Mouse (Mus musculus) kidney, postnatal 10 days (tissue): ENCODE data around the gene Zbtb2.
A peak's percentile ranks its signal among the peaks of the same experiment; 100 is the strongest.
"Not testable (repeated sequence)": the region's sequence is repeated elsewhere in the genome, so short reads cannot be mapped to it uniquely, and the experiment has no call there.

ENCODE experiments used
- DNase-seq: peaks from one replicate; pipeline ENCODE4 v3.0.0; 2021; ENCODE audit warnings: mixed read lengths

The Zbtb2 gene

DNA sequence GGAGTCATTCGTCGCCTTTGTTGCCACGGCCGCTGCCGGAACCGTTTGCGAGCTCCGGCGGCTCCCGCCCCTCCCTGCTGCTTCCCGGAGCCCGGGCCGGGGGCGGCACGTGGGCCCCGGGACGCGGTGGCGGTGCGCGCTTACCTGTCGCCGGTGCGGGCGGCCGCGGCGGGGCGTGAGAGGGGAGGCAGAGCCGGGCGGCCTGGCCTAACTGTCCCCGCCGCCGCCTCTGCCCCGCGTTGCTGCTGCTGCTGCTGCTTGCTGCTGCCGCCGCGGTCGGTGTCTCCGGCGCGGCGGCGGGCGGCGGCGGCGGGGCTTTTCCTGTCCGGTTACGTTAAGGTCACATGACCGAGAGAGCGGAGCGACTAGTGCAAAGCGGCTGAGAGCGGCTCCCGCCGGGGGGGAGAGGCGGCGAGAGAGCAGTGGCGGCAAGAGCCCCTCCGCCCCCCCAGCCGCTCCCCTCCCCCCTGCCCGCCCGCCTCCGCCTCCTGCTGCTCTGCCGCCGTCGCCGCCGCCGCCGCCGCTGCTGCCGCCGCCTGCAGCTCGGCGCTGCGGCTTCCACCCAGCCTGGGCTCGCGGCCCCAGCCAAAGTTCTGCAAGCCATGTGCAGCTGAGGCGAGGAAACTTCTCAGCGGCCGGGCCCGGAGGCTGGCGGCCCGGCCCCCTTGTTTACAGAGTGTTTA is at the start of gene Zbtb2:
Zbtb2 (minus strand) TSS at position 408 of the 683 bp plus-strand sequence.
- peak; percentile 82 for DNase-seq

DNA sequence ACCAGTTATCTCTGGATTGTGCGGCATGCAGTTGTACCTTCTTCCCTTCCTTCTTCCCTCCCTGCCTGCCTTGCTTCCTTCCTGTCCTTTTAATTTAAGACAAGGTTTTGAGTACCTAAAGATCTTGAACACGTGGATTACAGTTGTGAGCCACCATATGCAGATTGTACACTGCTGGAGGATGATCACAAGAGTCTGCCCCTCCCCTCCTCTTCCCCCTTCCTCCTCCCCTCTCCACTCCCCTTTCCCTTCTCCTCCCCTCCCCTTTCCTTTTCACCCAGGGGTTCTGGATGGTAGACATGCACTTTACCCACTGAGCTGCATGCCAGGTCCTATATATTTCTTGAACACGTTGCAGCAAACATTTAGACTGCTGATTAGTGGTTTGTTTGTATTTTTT is 47.5 kb upstream of the Zbtb2 start:
- no peak for DNase-seq

DNA sequence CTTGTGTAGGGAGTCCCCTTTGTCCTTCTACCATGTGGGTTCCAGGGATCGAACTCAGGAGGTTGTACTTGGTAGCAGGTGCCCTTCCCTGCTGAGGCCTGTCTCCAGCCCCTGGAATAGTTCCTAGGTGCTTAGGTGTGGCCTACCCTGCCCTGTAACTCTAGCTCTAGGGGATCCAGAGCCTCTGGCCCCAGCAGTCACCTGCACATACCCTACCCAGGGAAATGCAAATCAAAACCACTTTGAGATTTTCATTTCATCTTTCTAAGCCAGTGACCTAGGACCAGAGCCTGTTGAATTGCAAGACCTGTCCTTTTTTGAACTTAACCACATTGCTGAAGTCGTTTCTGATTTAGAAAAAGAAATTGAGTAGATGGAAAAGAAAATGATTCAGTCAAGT is 46.0 kb upstream of the Zbtb2 start:
- DNase-seq: not testable (repeated sequence)

DNA sequence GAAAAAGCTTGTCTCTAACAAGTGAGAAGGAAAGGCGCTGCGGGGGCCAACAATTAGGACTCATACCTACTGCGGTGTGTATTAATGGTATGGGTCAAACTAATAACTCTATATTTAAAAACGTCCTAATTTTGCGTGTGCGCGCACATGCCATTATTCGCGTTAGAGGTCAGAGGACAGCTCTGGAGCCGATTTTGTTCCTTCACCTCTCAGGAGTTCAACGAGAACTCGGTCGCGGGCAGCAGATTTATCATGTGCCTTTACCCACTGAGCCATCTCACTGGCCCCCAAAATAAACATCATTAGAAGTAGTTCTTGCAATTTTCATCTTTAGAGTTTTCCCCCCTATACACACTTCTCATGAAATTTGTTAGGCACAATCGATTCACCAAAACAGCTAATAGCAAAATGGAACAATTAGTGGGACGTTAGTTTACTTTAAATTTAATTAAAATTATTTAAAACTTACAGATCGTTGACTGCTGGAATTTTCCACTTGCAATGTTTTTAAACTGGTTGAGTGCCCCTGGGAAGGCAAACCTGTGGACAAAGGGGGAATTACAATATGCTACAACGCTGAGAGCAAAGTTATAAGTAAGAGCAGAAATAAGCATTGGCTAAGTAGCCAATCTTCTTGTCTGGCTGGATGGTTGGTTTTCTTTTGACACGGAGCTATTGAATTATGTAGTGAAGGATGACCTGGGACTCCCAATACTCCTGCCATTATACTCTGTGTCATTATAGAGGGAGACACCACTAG is 45.3 kb upstream of the Zbtb2 start:
- peak; percentile 28 for DNase-seq

DNA sequence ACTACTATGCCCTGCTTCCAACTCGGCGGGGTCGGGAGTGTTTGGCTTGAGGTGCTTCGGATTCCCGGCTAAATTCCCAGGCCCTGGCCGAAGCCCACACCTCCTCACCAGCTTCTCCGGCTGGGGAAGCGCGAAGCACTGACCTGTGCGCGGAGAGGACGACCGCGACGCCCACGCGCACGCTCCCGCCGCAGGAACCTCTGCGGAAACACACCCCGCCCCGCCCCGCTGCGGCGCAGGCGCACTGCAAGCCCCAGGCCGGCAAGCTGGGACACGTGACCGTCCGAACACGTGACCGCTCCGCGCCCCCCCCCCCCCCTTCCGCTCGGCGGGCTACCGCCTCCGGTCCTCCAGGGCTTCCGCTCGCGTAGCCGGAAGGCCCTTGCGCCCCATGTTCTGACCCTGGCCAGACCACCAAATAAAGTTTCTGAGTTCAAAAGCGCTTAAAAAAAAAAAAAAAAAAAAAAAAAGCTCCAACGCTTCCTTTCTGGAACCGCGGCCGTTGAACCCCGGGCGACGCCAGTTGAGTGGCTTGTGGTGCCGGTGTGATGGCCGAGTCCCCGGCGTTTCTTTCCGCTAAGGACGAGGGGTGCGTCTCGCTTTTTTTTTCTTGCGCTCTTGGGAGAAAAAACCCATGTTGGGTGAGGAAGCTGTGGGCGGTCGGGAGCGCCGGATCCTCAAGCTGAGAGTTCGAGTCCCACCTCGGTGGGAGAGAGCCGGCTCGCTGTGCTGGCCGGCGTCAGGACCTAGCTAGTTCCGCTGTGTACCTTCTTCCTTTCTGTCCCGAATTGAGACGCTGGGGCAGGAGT is 44.4 kb upstream of the Zbtb2 start, which contains the start of the genes Rmnd1 and Armt1:
Rmnd1 (minus strand) TSS at position 266 of the 809 bp plus-strand sequence.
Armt1 (plus strand) TSS at position 345 of the 809 bp plus-strand sequence.
- DNase-seq: peak; percentile 97

DNA sequence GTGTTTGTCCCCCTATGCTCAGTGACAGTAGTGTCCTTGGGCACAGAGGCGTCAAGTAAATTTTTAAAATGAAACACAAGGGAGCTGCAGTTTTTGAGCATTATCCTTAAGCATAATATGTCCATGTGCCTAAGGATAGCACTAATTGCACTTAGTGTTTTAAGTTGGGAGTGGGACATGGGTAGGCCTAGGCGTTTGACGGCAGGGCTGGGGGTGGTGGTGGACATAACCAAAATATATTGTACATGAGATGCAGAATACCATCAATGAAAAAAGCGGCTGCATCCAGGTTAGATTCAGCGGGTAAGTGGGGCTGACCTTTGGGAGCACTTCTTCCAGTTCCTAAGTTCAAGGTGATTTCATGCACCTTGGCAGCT is 43.8 kb upstream of the Zbtb2 start:
- DNase-seq: no peak

DNA sequence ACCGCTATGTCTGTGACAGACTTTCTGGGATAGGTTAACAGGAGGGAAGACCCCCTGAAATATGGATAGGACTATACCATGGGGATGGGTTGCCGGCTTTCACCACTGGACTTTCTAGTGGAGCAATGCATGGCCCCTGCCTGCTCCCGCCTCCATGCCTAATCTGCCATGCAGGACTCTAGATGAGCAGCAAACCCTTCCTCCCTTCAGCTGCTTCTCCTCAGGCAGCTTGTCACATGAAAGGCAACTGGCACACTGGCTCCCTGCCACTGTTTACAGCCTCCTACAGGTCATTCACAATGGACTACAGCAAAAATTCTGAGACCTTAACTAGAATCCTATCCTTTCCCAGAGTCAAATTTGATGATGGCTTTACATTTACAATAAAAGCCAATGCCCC is 42.9 kb upstream of the Zbtb2 start:
- DNase-seq: peak; percentile 58

DNA sequence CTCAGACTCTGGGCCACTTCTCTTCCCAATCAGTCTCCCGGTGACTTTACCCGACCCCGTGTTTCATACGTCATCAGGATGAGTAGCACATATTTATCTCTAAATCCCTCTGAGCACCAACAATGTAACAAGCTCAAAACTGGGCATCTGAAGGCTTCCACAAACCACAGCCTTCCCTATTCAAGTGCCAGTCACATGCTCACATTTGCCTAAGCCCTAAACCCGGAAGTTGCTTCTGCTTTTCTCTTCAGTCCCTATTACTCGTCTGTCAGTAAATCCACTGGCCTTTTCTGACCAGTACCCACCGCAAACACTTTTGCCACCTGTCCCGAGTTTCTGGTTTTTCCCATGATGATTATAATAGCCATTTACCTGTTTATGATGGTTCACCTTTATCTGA is 42.5 kb upstream of the Zbtb2 start:
- no peak for DNase-seq

DNA sequence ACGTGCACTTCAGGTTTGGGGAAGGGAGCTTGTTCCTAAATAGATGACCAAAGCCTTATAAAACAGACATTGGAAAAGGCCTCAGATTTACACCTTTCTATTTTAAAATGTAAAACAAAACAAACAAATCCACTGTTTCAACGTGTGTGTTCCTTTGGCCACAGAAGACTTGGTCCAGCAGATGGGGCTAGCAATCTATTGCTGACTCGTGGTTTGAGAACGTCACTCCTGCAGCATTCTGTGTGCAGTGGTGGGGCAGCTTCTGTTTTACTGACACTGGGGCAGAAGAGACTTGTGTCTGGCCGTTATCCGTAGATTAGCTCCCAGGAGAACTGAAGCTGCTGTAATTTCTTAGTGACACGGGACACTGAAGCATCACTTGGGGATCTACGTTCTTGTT is 37.3 kb upstream of the Zbtb2 start:
- peak; percentile 66 for DNase-seq

DNA sequence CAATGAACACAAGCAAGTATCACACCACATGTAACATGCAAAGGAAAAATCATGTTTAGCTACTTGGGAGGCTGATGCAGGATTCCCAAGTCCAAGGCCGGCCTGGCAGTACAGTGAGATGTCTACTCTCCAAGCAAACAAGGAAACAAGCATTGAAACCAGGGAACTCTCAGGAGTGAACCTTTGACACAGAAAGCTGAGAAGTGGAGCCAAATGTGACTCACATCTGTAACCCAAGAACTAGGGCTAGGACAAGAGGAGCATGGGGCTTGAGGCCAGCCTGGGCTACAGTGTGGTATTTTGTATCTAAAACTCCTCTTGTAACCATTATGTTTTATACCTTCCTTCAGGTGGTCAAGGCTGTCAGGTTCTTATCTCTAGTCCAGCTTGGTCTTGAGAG is 19.3 kb upstream of the Zbtb2 start:
- DNase-seq: no peak

DNA sequence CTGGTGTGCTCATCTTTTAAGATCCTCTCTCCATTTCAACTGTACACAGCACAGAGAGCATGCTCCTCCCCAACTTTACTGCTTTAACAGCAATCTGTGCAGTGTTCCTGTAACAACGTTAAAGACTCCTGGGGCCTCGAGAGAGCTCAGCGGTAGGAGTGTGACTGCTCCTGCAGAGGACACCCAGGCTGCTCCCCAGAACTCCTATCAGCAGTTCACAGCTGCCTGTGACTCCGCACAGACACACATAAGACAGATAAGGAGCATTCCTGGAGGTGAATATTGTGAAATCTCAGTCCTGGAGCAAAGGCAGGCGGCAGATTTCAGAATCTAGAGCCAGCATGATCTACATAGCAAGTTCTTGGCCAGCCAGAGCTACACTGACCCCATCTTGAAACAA is 17.6 kb upstream of the Zbtb2 start:
- DNase-seq: no peak

DNA sequence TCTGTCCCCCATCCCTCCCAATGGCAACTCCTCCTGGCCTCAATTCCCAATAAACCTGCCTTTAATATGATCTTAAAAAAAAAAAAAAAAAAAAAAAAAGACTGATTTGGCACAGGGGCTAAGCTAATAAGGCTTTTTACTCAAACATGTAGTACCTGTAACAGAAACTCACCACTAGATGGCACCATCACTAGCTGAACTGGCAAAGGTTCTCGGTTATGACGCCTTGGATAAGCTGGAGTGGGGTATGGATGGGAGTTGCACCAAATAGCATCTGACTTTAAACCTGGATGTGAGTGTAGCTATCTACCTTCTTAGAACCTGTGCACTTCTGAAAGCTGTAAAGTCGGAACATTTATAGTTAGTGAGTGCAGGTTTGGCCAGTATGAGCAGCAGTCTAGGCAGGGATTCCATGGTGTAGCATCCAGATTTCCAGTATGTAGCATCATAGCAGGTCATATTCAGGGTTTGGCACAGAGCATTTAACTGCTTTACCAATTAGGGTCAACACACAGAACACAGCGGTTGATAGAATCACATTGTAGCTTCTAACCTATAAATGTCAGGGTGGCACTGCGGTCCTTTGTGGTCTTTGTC is 17.1 kb upstream of the Zbtb2 start:
- peak; percentile 54 for DNase-seq

DNA sequence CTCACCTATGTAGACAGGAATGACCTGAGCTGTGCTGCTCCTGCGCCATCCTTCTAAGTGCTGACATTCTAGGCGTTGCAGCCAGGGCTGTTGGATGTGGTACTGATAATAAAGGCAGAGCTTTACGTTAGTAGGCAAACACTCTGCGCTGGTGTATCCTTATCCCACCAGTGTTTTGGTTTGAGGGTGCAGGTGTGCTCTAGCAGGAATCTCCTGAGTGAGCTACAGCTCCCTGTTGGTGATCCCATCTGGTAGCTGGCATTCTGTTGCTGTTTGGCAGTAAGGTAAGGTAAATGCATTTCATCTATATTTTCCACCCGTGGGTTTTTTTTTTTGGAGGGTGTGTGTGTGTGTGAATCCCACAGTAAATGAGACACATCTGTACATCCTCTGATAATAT is 10.2 kb upstream of the Zbtb2 start:
- no peak for DNase-seq

DNA sequence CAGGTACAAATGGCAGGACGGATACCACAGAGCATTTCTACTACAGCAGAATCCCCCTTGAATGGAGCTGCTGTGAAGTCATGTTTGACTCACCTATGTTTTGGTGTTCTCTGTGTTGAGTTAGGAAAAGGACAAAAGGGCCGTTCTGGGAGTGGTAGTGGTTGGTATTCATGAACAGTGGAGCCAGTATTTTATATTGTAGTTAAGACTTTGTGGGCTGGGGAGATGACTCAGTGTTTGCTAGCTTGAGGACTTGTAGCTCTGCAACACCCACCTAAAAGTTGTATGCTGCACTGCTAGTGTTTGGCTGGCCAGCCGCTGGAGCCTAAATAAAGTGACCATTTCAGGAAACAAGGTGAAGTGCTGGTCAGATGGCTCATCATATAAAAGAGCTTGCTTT is 7.4 kb upstream of the Zbtb2 start:
- DNase-seq: no peak

DNA sequence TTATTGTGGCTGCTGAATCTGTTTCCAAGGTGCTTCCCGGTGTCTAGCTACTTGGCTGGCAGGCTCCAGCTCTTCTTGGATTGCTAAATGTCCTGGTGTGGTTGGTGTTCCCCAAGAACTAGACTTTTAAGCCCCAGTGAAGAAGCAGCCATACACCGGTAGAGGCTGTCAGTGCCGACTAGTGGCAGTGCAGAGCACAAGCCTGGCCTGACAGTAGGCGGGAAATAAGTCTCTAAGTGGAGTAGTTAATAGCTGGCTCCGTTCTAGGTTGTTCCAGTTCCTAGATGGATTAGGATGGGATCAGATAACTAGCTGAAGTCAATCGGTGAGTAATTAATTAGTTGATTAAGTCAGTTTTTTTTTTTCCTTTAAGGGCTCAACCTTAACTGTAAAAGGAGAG is 3.9 kb upstream of the Zbtb2 start:
- peak; percentile 54 for DNase-seq

DNA sequence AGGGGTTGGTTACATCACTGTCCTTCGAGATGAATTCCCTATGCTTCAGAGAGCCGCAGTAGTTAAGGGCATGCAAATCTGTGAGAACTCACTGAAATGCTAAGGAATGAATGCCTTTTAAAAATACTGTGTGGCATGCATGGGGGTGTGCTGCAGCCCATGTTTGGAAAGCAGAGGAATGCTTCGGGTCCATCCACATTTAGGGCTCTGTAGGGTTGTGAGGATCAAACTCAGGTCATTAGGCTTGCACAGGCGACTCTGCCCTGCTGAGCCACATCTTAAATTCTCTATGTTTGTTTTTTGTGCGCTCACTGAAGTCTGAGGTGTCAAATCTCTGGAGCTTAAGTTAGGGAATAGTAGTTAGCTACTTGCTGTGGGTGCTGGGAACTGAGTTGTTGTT is 3.2 kb upstream of the Zbtb2 start:
- no peak for DNase-seq

DNA sequence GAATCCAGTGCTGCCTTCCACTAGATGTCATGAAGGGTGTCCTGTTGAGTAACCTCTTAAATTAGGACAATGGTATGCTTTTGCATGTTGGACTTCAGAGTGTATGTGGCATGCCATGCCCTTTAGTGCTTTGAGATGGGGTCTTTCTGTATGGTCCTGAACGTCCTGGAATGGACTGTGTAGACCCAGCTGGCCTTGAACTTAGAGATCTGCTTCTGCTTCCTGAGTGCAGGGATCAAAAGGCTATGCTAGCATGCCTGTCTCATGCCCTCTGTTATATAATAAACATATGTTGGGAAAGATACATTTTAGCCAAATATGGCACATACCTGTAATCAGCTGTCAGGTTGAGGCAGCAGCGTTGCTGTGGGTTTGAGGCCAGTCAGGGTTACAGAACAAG is 2.6 kb upstream of the Zbtb2 start:
- no peak for DNase-seq

DNA sequence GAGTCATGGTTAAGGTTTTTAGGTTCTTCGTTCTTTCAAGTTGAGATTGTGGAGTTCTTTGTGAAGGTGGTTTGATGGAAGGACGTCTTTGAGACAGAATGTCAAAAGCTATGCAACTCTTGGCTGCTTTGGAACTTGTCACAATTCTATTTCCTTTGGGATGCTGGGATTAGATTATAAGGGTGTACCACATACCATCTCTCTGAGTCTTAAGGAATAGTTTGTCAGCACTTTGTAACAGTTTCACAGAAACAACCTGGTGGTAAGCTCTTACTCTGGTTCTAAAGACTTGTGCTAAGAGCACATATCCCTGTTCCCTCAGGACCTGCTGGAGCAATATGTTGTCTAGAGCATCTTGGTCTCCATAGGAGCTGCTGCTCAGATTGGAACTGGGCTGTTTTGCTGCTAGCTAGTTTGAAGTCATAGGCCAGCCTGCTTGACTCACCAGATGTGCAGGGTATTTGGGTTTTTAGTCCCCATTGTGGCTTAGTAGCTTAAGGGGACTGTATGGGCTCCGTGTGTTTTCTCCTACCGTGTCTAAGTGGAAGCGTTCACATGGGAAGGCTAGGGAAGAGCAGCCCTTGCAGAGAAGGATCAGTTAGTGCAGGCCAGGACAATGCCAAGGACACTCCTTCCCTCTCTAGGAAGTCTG is 1.7 kb upstream of the Zbtb2 start:
- no peak for DNase-seq

DNA sequence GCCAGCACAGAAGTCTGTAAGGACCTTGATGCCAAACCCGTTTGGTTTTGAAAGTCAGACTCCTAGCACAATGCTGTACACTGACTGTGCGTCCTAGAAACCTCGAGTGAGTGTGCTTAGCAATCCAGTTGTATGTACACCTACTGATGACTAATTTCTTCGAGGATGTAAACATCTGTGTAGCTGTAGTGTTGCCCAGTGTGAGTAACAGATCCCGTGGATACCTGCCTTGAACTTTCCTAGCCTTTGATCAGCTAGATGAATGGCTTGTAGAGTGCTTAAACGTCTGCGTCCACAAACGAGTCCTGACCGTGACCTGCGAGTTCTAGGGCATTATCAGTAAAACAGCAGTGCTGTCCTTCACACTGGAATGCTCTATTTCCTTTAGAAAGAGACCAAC is 1.1 kb upstream of the Zbtb2 start:
- DNase-seq: no peak

DNA sequence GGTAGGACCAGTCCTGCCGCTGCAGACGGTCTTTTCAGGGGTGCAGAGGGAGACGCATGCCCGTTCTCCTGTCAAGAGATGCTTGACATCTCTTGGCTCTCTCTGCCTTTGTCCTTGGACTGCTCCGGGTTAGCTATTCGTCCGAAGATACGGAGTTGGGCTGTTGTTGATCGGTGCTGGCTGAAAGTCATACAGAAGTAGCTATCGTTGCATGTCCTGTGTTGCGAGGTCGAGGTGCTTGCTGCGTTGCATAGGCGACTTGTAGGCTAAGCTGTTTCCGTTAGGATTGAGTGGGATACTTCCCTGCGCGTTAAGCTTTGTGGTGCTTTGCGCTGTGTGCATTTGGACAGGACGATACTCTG is 457 bp upstream of the Zbtb2 start:
- DNase-seq: no peak

DNA sequence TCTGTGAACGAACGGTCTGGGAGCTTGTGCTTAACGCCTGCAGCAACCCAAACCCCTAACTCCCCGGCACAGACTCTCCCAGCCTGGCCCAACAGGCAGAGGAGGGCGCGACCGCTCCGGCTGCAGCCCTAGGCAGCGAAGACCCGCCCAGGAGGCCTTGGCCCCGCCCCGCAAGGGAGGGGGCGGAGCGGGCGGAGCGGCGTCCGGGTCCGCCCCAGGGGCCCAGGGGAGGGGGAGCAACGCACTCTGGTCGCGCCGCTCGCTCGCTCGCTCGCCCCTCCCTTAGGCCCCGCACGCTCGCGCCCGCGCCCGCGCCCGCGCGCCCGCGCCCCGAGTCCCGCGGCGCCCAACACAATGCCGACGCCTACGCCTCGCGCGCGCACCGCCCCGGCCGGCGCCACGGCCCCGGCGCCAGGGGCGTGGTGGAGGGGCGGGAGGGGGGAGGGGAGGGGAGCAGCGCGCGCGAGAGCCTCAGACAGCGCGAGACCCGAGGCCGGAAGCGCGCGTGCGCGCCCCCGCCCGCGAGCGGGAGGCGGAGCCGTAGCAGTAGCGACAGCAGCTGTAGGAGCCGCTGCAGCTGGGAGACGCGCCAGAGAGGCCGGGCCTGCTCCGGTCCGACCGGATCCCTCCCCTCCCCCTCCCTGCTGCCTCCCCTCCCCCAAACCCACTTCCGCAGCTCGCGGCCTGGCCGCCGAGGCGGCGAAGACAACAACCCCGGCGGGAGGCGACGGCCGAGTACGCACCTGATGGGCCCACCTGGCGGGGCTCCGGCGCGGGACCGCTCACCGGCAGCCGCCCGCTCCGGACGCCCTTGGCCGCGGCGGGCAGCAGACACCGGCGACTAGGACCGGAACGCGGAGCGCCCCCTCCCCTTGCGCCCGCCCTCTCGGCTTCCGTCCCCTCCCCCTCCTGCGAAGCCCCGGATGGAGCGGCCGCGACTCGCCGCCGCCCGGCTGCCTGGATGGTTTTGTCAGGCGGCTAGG is 1.0 kb downstream of the Zbtb2 start:
- peak; percentile 98 for DNase-seq

DNA sequence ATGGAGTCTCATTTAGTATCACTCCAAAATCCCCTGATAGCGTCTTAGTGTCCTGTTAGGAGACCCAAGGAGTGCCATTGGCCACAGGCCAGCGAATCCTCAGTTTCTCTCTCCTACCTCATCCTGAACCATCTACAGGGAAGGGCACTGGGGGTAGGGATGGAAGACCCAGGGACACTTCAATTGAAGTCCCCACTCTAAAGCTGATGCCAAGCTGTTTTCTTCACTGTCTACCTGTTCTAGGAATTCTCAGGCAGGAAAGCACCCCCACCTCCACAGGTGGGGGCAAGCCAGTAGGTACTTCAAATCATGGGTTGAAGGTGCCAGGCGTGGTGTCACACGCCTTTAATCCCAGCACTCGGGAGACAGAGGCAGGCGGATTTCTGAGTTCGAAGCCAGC is 3.7 kb downstream of the Zbtb2 start:
- DNase-seq: no peak
